Mouse (Mus musculus) bone marrow macrophage, adult 2 months (primary cell): ENCODE results near the gene Rab27a.

Experiments used
- CTCF ChIP-seq: IDR thresholded peaks from 2 replicates; pipeline ENCODE4 v1.5.1; 2012; ENCODE audit warnings: low read depth, mild to moderate bottlenecking, low read length, moderate library complexity
- POLR2A ChIP-seq: IDR thresholded peaks from 2 replicates; pipeline ENCODE4 v1.6.1; 2012; ENCODE audit warnings: mild to moderate bottlenecking, low read depth, low read length, borderline replicate concordance

DNA sequence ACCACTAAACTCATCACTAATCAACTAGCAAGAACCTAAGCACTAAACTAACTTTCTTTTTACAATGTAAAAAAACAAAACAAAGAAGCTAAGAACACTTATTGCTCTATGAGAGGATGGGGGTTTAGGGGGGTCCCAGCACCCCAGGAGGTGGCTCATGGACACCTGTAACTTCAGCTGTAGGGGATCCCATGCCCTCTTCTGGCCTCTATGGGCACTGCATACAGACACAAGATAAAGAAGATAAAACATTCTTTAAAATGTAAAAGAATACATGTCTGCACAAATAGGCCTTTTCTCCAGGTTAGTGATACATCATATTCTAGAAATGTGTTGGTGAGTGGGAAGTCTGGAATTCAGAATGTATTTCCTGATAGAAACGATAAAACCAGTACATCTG lies 11.2 kb upstream of the Rab27a start:
- TF ChIP-seq CTCF, result no peak
- no peak for TF ChIP-seq POLR2A
